Mouse (Mus musculus) cerebellum, adult 2 months (tissue): ENCODE measurements around the gene Arhgef3.

ENCODE experiments used
- CTCF ChIP-seq: fragments of 200-500 bp; IDR thresholded peaks from 2 replicates; pipeline ENCODE4 v1.5.1; 2011; ENCODE audit warnings: low read depth, mild to moderate bottlenecking, control low read depth, low read length, moderate library complexity, borderline replicate concordance; ENCODE audit not compliant: insufficient read depth
- POLR2A ChIP-seq: fragments of 200-500 bp; IDR thresholded peaks from 2 replicates; pipeline ENCODE4 v1.6.1; 2011; ENCODE audit warnings: low read length, control low read depth, borderline replicate concordance; ENCODE audit not compliant: insufficient read depth

DNA sequence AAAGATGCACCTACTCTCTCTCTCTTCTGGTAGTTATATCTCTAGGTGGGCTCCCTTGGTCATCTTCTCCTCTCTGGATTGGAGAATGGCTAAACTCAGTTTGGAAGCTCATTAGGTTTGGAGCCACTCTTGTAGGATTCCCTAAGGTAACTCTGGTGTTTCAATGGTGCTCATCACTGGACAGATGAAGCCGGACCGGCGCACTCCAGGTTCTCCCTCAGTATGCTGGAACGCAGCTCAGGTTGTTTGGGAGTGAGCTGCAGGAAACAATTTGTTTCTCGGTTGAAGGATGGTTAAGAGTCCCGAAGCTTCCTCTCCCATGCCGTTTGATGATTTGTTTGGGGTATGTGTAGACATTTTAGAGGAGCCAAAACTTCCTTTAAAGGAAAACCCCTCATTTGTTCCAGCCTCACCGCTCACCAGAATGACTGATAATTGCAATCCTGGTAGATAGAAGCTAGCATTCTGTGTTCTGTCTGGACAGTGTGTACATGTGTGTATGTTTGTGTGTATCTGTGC, 124.0 kb downstream of the Arhgef3 start:
- TF ChIP-seq CTCF, result no peak
- no peak for TF ChIP-seq POLR2A
